Mouse (Mus musculus) brain, embryonic 14.5 days (tissue): Measurements from ENCODE around the gene Zbtb39.

Experiments used
- CTCF ChIP-seq: fragments of 200-500 bp; IDR thresholded peaks from 2 replicates; pipeline ENCODE4 v1.5.1; 2012; ENCODE audit warnings: inconsistent platforms, mild to moderate bottlenecking, moderate library complexity, borderline replicate concordance; ENCODE audit not compliant: insufficient read depth, insufficient read length; ENCODE audit errors: extremely low read depth
- POLR2A ChIP-seq: fragments of 200-500 bp; IDR thresholded peaks from 2 replicates; pipeline ENCODE4 v1.6.1; 2012; ENCODE audit warnings: mild to moderate bottlenecking, inconsistent platforms, borderline replicate concordance; ENCODE audit not compliant: poor library complexity, insufficient read depth, insufficient read length, severe bottlenecking; ENCODE audit errors: extremely low read depth

DNA sequence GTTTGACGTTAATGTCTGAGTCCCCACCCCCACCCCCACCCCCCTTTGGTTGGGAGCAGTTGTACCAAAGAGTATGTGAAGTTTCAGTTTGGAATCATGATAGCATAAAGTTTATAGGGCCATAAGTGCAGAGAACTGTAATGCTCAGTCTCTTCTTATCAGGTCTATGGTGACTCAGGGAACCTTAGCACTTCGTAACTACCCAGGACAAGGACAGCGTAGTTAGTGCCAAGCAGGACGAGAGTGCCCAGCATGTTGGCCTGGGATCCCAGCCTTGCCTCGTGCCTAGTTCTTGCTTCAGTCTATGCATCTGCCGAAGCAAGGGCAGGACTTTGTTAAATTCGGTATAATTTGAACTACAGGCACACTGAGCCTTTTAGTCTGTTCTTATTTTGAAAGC is 43.6 kb upstream of the Zbtb39 start:
- no peak for TF ChIP-seq CTCF
- TF ChIP-seq POLR2A, result no peak
